Mouse (Mus musculus) bone marrow macrophage, adult 2 months (primary cell): ENCODE measurements around the gene Slc6a2.

Experiments used
- CTCF ChIP-seq: IDR thresholded peaks from 2 replicates; pipeline ENCODE4 v1.5.1; 2012; ENCODE audit warnings: low read depth, mild to moderate bottlenecking, low read length, moderate library complexity
- POLR2A ChIP-seq: IDR thresholded peaks from 2 replicates; pipeline ENCODE4 v1.6.1; 2012; ENCODE audit warnings: mild to moderate bottlenecking, low read depth, low read length, borderline replicate concordance

- no peak for TF ChIP-seq POLR2A
- TF ChIP-seq CTCF: no peak
Observed at GRCm38 (mm10) chr8:92996840-92997239, 37.0 kb downstream of the Slc6a2 start.
